Mouse (Mus musculus): ENCODE data around the gene Ddi1.
"Not testable (repeated sequence)": the region's sequence is repeated elsewhere in the genome, so short reads cannot be mapped to it uniquely, and the experiment has no call there.

Ddi1 gene

DNA sequence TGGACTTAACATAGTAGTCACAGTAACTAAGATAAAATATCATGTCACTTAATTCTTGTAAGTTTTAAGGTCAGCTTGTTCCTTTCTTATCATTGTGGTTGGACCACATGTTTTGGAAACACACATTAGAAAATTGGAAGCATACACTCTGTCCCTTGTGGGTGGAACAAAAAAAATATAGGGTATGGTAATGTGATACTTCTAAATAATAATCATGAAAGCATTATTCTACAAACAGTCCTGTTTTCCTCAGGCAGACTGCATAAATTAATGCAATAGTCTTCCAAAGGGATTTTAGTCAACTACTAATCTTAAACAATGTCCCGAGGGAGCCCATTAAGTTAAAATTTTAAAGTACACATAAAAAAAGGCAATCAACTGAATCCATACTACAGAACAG is 6.7 kb upstream of the Ddi1 start:
- Histone ChIP-seq H3K4me3 (replicated peaks; ENCODE audit: low read length) (no peak overlapping the region), H3K9me3 (ENCODE audit: low read length) (no peaks in the 10 kb centered on the region), H3K4me1 (replicated peaks; ENCODE audit: low read depth, low read length) (no peaks in the 10 kb centered on the region), H3K36me3 (ENCODE audit: insufficient read depth, low read length) (no peaks in the 10 kb centered on the region), H3K27me3 (ENCODE audit: insufficient read depth, low read length) (no peaks in the 10 kb centered on the region)
- TF ChIP-seq POU5F1 (IDR thresholded peaks at IDR 0.05; ENCODE audit: borderline replicate concordance, low read length) (no peak), NANOG (IDR thresholded peaks at IDR 0.05; ENCODE audit: borderline replicate concordance, low read length) (no peak), CTCF (conservative IDR thresholded peaks at IDR 0.05; ENCODE audit: low read length) (no peak)

- H3K36me3 ChIP-seq (ENCODE audit: insufficient read depth, low read length): no peaks in the 10 kb centered on the region
- H3K4me1 ChIP-seq (replicated peaks; ENCODE audit: low read depth, low read length): no peaks in the 10 kb centered on the region
- no peaks in the 10 kb centered on the region for H3K27me3 ChIP-seq (ENCODE audit: insufficient read depth, low read length)
- no peaks in the 10 kb centered on the region for H3K9me3 ChIP-seq (ENCODE audit: low read length)
- H3K4me3 ChIP-seq (replicated peaks; ENCODE audit: low read length): no peak overlapping the region
- TF ChIP-seq POU5F1 (IDR thresholded peaks at IDR 0.05; ENCODE audit: borderline replicate concordance, low read length) (no peak), NANOG (IDR thresholded peaks at IDR 0.05; ENCODE audit: borderline replicate concordance, low read length) (no peak), CTCF (conservative IDR thresholded peaks at IDR 0.05; ENCODE audit: low read length) (no peak)
Observed at GRCm38 (mm10) chr9:6264820-6265219, 4.8 kb downstream of the Ddi1 start.

- Histone ChIP-seq H3K27me3 (ENCODE audit: insufficient read depth, low read length) (no peaks in the 10 kb centered on the region), H3K4me1 (replicated peaks; ENCODE audit: low read depth, low read length) (no peaks in the 10 kb centered on the region), H3K9me3 (ENCODE audit: low read length) (no peaks in the 10 kb centered on the region), H3K4me3 (replicated peaks; ENCODE audit: low read length) (no peak overlapping the region), H3K36me3 (ENCODE audit: insufficient read depth, low read length) (no peaks in the 10 kb centered on the region)
- TF ChIP-seq CTCF (conservative IDR thresholded peaks at IDR 0.05; ENCODE audit: low read length) (no peak), POU5F1 (IDR thresholded peaks at IDR 0.05; ENCODE audit: borderline replicate concordance, low read length) (no peak), NANOG (IDR thresholded peaks at IDR 0.05; ENCODE audit: borderline replicate concordance, low read length) (no peak)
Observed at GRCm38 (mm10) chr9:6257072-6257471, 12.6 kb downstream of the Ddi1 start.

DNA sequence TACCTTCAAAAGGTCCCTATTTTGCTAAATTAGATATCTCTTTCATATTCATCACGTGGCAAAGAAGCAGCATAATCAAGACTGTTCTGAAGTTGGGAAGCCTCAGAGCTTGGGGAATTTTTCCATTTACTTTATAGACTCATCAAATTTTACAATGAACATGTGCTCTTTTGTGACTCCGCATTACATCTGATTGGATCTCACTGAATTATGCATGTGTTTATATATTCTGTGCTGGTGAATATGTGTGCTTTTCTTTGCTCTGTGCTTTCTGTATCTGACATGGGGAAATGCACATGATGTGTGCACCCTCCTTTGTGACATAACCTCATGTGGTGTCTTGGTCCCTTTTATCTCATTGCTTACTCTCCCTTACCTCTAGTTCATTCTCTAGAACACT is 17.7 kb downstream of the Ddi1 start:
- no peaks in the 10 kb centered on the region for H3K36me3 ChIP-seq (ENCODE audit: insufficient read depth, low read length)
- H3K4me3 ChIP-seq (replicated peaks; ENCODE audit: low read length): no peak overlapping the region
- no peak for TF ChIP-seq CTCF (conservative IDR thresholded peaks at IDR 0.05; ENCODE audit: low read length)
- TF ChIP-seq POU5F1 (IDR thresholded peaks at IDR 0.05; ENCODE audit: borderline replicate concordance, low read length): no peak
- no peak for TF ChIP-seq NANOG (IDR thresholded peaks at IDR 0.05; ENCODE audit: borderline replicate concordance, low read length)
- H3K27me3 ChIP-seq (ENCODE audit: insufficient read depth, low read length): no peaks in the 10 kb centered on the region
- H3K4me1 ChIP-seq (replicated peaks; ENCODE audit: low read depth, low read length): no peaks in the 10 kb centered on the region
- H3K9me3 ChIP-seq (ENCODE audit: low read length): no peaks in the 10 kb centered on the region

DNA sequence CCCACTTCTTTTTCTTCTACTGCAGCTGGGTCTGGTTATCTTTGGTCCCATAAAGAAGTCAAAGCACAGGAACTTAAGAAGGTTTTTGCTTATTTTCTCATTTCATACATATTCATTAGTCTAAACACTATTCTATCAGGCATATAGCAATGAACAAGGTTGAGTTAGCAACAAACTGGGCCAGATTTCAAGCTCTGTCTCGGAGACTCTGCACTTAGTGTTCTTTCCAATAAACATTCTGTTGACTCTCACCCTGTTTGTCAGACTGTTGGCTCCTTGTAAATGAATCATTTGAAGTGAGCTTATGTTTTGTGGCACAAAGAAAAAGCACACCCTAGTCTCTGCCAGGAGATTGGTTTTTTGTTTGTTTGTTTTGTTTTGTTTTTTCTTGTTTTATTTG is 19.3 kb downstream of the Ddi1 start:
- no peaks in the 10 kb centered on the region for H3K9me3 ChIP-seq (ENCODE audit: low read length)
- H3K4me3 ChIP-seq (replicated peaks; ENCODE audit: low read length): no peak overlapping the region
- no peaks in the 10 kb centered on the region for H3K4me1 ChIP-seq (replicated peaks; ENCODE audit: low read depth, low read length)
- H3K36me3 ChIP-seq (ENCODE audit: insufficient read depth, low read length): no peaks in the 10 kb centered on the region
- TF ChIP-seq NANOG (IDR thresholded peaks at IDR 0.05; ENCODE audit: borderline replicate concordance, low read length) (no peak), CTCF (conservative IDR thresholded peaks at IDR 0.05; ENCODE audit: low read length) (no peak), POU5F1 (IDR thresholded peaks at IDR 0.05; ENCODE audit: borderline replicate concordance, low read length) (no peak)
- H3K27me3 ChIP-seq (ENCODE audit: insufficient read depth, low read length): no peaks in the 10 kb centered on the region

- not testable (repeated sequence) for H3K27me3 ChIP-seq (ENCODE audit: insufficient read depth, low read length); H3K4me1 ChIP-seq (replicated peaks; ENCODE audit: low read depth, low read length); H3K9me3 ChIP-seq (ENCODE audit: low read length); H3K4me3 ChIP-seq (replicated peaks; ENCODE audit: low read length); H3K36me3 ChIP-seq (ENCODE audit: insufficient read depth, low read length)
Observed at GRCm38 (mm10) chr9:6235982-6236381, 33.7 kb downstream of the Ddi1 start.

DNA sequence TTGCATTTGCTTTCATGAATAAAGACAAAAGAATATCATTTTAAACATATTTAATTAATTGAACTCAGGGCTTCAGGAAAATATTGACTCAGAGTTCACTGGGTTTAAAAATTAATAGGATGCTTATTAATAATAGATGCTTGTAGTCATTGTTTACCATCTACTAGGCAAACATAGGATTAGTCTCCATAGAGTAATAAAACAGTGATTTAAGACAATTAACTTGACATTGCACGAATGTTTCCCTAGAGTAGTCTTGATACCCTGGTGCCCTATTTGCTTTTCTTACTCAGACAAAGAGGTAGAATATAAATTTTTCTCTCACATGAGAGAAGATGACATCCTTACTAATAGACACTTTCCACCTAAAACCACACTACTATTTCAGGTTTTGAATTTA is 52.1 kb downstream of the Ddi1 start:
- no peak overlapping the region for H3K4me3 ChIP-seq (replicated peaks; ENCODE audit: low read length)
- H3K27me3 ChIP-seq (ENCODE audit: insufficient read depth, low read length): no peaks in the 10 kb centered on the region
- TF ChIP-seq POU5F1 (IDR thresholded peaks at IDR 0.05; ENCODE audit: borderline replicate concordance, low read length) (no peak), NANOG (IDR thresholded peaks at IDR 0.05; ENCODE audit: borderline replicate concordance, low read length) (no peak), CTCF (conservative IDR thresholded peaks at IDR 0.05; ENCODE audit: low read length) (no peak)
- no peaks in the 10 kb centered on the region for H3K36me3 ChIP-seq (ENCODE audit: insufficient read depth, low read length)
- no peaks in the 10 kb centered on the region for H3K4me1 ChIP-seq (replicated peaks; ENCODE audit: low read depth, low read length)
- H3K9me3 ChIP-seq (ENCODE audit: low read length): no peaks in the 10 kb centered on the region

- TF ChIP-seq CTCF (conservative IDR thresholded peaks at IDR 0.05; ENCODE audit: low read length): no peak
- no peak for TF ChIP-seq POU5F1 (IDR thresholded peaks at IDR 0.05; ENCODE audit: borderline replicate concordance, low read length)
- no peak for TF ChIP-seq NANOG (IDR thresholded peaks at IDR 0.05; ENCODE audit: borderline replicate concordance, low read length)
Observed at GRCm38 (mm10) chr9:6212862-6213261, 56.8 kb downstream of the Ddi1 start.

More at GRCm38 (mm10) chr9:6212862-6213261, 56.8 kb downstream of the Ddi1 start:
- Histone ChIP-seq H3K36me3 (ENCODE audit: insufficient read depth, low read length) (no peaks in the 10 kb centered on the region), H3K4me3 (replicated peaks; ENCODE audit: low read length) (no peak overlapping the region), H3K4me1 (replicated peaks; ENCODE audit: low read depth, low read length) (no peaks in the 10 kb centered on the region), H3K27me3 (ENCODE audit: insufficient read depth, low read length) (no peaks in the 10 kb centered on the region), H3K9me3 (ENCODE audit: low read length) (no peaks in the 10 kb centered on the region)

Data from E14TG2a.4 (cell line).